Mouse (Mus musculus) cerebellum, adult 2 months (tissue): ENCODE measurements around the gene Acvr2b. TPM values are rescaled to one million over a fixed set of nuclear protein-coding genes. Genes with fewer than 3 reads are reported as not detected.

Experiments
- DNase-seq, 2 experiments: peaks; one replicate each; pipeline ENCODE4 v3.0.0; 2021
- H3K27ac ChIP-seq: fragments of 200-500 bp; 2 replicates; pipeline ENCODE4 v1.5.1; 2012; ENCODE audit warnings: low read length, control low read depth, inconsistent platforms; ENCODE audit not compliant: insufficient read depth
- H3K27me3 ChIP-seq: fragments of 200-500 bp; 2 replicates; pipeline ENCODE4 v1.6.1; 2012; ENCODE audit warnings: inconsistent platforms, mild to moderate bottlenecking, low read length, moderate library complexity; ENCODE audit not compliant: control insufficient read depth, insufficient read depth
- H3K4me1 ChIP-seq: fragments of 200-500 bp; 2 replicates; pipeline ENCODE4 v1.6.1; 2011; ENCODE audit warnings: low read length; ENCODE audit not compliant: control insufficient read depth, insufficient read depth
- H3K4me3 ChIP-seq: fragments of 200-500 bp; replicated peaks from 2 replicates; pipeline ENCODE3; 2011; ENCODE audit warnings: mild to moderate bottlenecking, low read depth, low read length, control low read depth; ENCODE audit not compliant: insufficient read depth
- CTCF ChIP-seq: fragments of 200-500 bp; IDR thresholded peaks from 2 replicates; pipeline ENCODE4 v1.5.1; 2011; ENCODE audit warnings: low read depth, mild to moderate bottlenecking, control low read depth, low read length, moderate library complexity, borderline replicate concordance; ENCODE audit not compliant: insufficient read depth
- POLR2A ChIP-seq: fragments of 200-500 bp; IDR thresholded peaks from 2 replicates; pipeline ENCODE4 v1.6.1; 2011; ENCODE audit warnings: low read length, control low read depth, borderline replicate concordance; ENCODE audit not compliant: insufficient read depth
- WGBS: fragments of 180-500 bp; shearing (Covaris S2); methylation state at CpG from one replicate; pipeline ENCODE4 v1.1.7; 2018; 5-methylcytosine and 5-hydroxymethylcytosine counted together
- polyA plus RNA-seq: library from polyadenylated mRNA; depleted of rRNA; stranded (reverse); fragments of >200 nt; gene quantifications from 2 replicates; pipeline ENCODE4 v1.2.3, GENCODE M21; 2012

The Acvr2b gene
- polyA plus RNA-seq, 1 experiment, result 4.5 TPM

GRCm38 (mm10) chr9:119465595-119465994 lies 63.7 kb downstream of the Acvr2b start:
- no peak overlapping the region for H3K27ac ChIP-seq
- no peaks in the 10 kb centered on the region for H3K27me3 ChIP-seq
- no peaks in the 10 kb centered on the region for H3K4me1 ChIP-seq
- 29% methylated on average over 7 of the region's 7 CpGs for WGBS
- TF ChIP-seq POLR2A (no peak), CTCF (peak; percentile 68)
- DNase-seq, result peak in 1 of 2 experiments; percentile 45
- no peak overlapping the region for H3K4me3 ChIP-seq

- TF ChIP-seq CTCF (no peak), POLR2A (no peak)
- H3K27me3 ChIP-seq, result no peaks in the 10 kb centered on the region
- H3K4me3 ChIP-seq, result no peak overlapping the region
Observed at GRCm38 (mm10) chr9:119469691-119470353, 67.9 kb downstream of the Acvr2b start.

DNA sequence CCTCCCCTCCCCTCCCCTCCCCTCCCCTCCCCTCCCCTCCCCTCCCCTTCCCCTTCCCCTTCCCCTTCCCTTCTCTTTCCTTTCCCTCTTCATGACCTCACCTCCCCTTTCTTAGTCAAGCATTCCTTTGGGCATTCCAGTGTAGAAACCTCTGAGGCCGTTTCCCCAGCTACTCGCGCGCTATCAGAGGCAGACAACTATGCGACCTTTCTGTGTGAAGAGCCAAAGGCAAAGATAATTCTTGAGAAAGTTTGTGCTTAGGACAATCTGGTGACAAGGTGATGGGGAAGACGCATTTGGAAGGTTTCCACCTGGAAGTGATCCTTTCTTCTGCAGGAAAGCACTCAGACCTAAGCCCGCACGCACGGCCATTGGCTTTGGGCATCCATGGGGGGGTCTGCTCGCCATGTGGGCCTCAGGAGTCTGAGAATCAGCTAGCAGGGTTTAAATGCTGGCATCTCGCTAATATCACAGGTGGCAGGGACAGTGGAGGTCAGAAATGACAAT lies 70.5 kb downstream of the Acvr2b start:
- no peaks in the 10 kb centered on the region for H3K27me3 ChIP-seq
- DNase-seq, result no peak
- 91% methylated on average over 11 of the region's 11 CpGs for WGBS
- H3K4me3 ChIP-seq, result no peak overlapping the region
- TF ChIP-seq CTCF (no peak), POLR2A (no peak)
- no peaks in the 10 kb centered on the region for H3K4me1 ChIP-seq
- H3K27ac ChIP-seq, result no peak overlapping the region

More at GRCm38 (mm10) chr9:119469691-119470353, 67.9 kb downstream of the Acvr2b start:
- WGBS, result 65% methylated on average over 8 of the region's 8 CpGs
- H3K4me1 ChIP-seq, result no peaks in the 10 kb centered on the region
- no peak for DNase-seq
- H3K27ac ChIP-seq, result no peak overlapping the region

DNA sequence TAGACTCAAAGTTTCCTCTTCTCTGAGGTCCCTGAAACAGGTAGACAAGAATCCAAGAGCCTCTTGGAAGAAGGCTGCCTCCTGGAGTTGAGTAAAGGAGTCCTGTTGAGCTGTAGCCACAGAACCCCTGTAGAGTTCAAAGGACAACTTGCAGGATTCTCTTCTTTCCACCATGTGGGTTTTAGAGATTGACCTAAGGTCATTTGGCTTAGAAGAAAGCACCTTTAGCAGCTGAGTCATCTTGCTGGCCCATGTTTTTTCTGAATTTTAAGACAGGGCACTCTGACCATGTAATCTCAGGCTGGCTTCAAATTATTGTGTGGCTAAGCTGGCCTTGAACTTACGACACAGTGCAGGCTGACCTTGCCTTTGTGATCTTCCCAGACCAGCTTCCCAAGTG lies 71.1 kb downstream of the Acvr2b start:
- WGBS, result 98% methylated on average over 1 of the region's 1 CpGs
- no peak for TF ChIP-seq POLR2A
- TF ChIP-seq CTCF, result no peak
- no peak overlapping the region for H3K4me3 ChIP-seq
- no peak overlapping the region for H3K27ac ChIP-seq
- H3K4me1 ChIP-seq, result peaks cover 4% of the 10 kb centered on the region
- DNase-seq, result no peak
- no peaks in the 10 kb centered on the region for H3K27me3 ChIP-seq

GRCm38 (mm10) chr9:119473608-119474164 lies 71.8 kb downstream of the Acvr2b start:
- Histone ChIP-seq H3K4me3 (no peak overlapping the region), H3K27me3 (no peaks in the 10 kb centered on the region), H3K4me1 (peaks cover 10% of the 10 kb centered on the region), H3K27ac (no peak overlapping the region)
- no peak for TF ChIP-seq CTCF
- no peak for TF ChIP-seq POLR2A
- WGBS, result 76% methylated on average over 9 of the region's 9 CpGs
- DNase-seq, result no peak

- no peak for TF ChIP-seq CTCF
- TF ChIP-seq POLR2A, result no peak
- no peak overlapping the region for H3K27ac ChIP-seq
- H3K27me3 ChIP-seq, result no peaks in the 10 kb centered on the region
- no peak for DNase-seq
- peaks cover 14% of the 10 kb centered on the region for H3K4me1 ChIP-seq
- no peak overlapping the region for H3K4me3 ChIP-seq
- WGBS, result 70% methylated on average over 15 of the region's 15 CpGs
Observed at GRCm38 (mm10) chr9:119474717-119475611, 73.0 kb downstream of the Acvr2b start.

DNA sequence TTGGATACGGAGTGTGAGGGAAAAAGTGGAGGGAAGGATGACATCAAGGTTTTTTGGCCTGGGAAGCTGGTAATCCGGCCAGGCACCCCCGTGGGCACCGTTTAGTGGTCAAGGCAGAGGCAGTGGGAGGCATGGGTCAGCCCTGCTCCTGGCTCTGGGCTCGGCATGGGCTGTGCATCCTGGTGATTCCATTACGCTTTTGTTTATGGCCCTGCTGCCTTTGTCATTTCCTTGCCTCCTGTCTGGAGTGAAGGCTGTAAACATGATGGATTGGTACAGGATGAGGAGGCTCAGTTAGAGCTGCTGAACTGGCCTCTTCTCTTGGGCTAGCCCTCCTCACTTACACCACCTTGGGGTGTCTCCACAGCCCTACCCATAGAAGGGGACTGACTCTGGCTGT lies 75.8 kb downstream of the Acvr2b start:
- H3K27ac ChIP-seq, result no peak overlapping the region
- 13% methylated on average over 6 of the region's 6 CpGs for WGBS
- TF ChIP-seq POLR2A (no peak), CTCF (no peak)
- no peak overlapping the region for H3K4me3 ChIP-seq
- no peaks in the 10 kb centered on the region for H3K27me3 ChIP-seq
- peaks cover 14% of the 10 kb centered on the region for H3K4me1 ChIP-seq
- no peak for DNase-seq
